Mouse (Mus musculus): ENCODE results near the gene 1110004F10Rik.

1110004F10Rik gene

DNA sequence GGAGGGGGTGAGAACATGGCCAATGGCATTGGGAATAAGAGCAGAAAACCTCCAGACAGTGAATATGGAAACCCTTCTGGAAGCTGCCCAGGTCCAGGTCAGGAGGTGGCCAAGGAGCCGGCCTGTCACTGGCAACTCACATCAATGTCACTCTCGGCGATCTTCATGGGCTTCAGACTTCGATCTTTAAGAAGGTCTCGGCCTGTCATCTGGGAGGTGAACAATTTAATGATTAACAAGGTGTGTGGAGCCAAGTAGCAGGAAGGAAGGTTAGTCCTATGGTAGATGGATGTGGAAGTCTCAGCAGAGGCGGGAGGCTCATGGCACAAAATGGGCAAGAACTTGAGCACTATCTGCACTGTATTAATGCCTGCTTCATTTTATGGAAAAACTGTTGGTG lies 105.8 kb downstream of the 1110004F10Rik start:
- no peak for DNase-seq (ENCODE audit: low spot score in 2 of 2)

- DNase-seq (ENCODE audit: low spot score in 2 of 2): no peak
These were observed 107.9 kb downstream of the 1110004F10Rik start for GRCm38 (mm10) chr7:116147114-116147513.

GRCm38 (mm10) chr7:116149568-116149967 lies 110.4 kb downstream of the 1110004F10Rik start:
- DNase-seq (ENCODE audit: low spot score in 2 of 2): no peak

GRCm38 (mm10) chr7:116153781-116154368 lies 114.7 kb downstream of the 1110004F10Rik start:
- DNase-seq (ENCODE audit: low spot score in 2 of 2): no peak
